Mouse (Mus musculus): ENCODE results near the gene Serpina3a. TPM values are rescaled to one million over a fixed set of nuclear protein-coding genes. Genes with fewer than 3 reads are reported as not detected.

The Serpina3a gene
- polyA plus RNA-seq, 1 experiment from 2014 or later = 0.09 TPM

GRCm38 (mm10) chr12:104151989-104152388, 39.5 kb downstream of the Serpina3a start:
- H3K4me2 ChIP-seq (replicated peaks; ENCODE audit: low read depth) = no peak overlapping the region
- ATAC-seq = no peak
- no peak overlapping the region for H3K9ac ChIP-seq (ENCODE audit: low read depth, low read length)
- no peak overlapping the region for H3K4me3 ChIP-seq (ENCODE audit: low read depth, low read length)
- 77% methylated on average over 2 of the region's 2 CpGs for WGBS
- no peaks in the 10 kb centered on the region for H3K4me1 ChIP-seq (replicated peaks; ENCODE audit: control insufficient read depth, insufficient read depth, low read length)
- TF ChIP-seq CTCF (IDR thresholded peaks at IDR 0.05; ENCODE audit: low read depth) = no peak
- H3K36me3 ChIP-seq (ENCODE audit: control insufficient read depth, insufficient read depth) = no peaks in the 10 kb centered on the region
- no peak overlapping the region for H3K27ac ChIP-seq (ENCODE audit: low read depth, low read length)
- H3K27me3 ChIP-seq (replicated peaks; ENCODE audit: control insufficient read depth, insufficient read depth, low read length) = peaks cover 5% of the 10 kb centered on the region; the same call in 1 of the 2 replicates
- no peaks in the 10 kb centered on the region for H3K9me3 ChIP-seq (ENCODE audit: control insufficient read depth)

- 0 out of 2 replicates have a peak, but pooled peaks cover 5% of the 10 kb centered on the region for H3K27me3 ChIP-seq (replicated peaks; ENCODE audit: control insufficient read depth, insufficient read depth, low read length)
Measured at GRCm38 (mm10) chr12:104153041-104153645, 40.6 kb downstream of the Serpina3a start.

GRCm38 (mm10) chr12:104153656-104154055, 41.1 kb downstream of the Serpina3a start, which contains the start of gene Serpina3c:
Gene Serpina3c (minus strand): TSS chr12:104153870.
- no peak within 1 kb of the TSS for H3K4me3 ChIP-seq (ENCODE audit: low read depth, low read length)
- H3K4me1 ChIP-seq (replicated peaks; ENCODE audit: control insufficient read depth, insufficient read depth, low read length) = no peaks in the 10 kb centered on the region
- ATAC-seq = no peak
- no peaks in the 10 kb centered on the region for H3K36me3 ChIP-seq (ENCODE audit: control insufficient read depth, insufficient read depth)
- no peak within 1 kb of the TSS for H3K27ac ChIP-seq (ENCODE audit: low read depth, low read length)
- H3K4me2 ChIP-seq (replicated peaks; ENCODE audit: low read depth) = no peak within 1 kb of the TSS
- no peak within 1 kb of the TSS for H3K9ac ChIP-seq (ENCODE audit: low read depth, low read length)
- no peaks in the 10 kb centered on the region for H3K9me3 ChIP-seq (ENCODE audit: control insufficient read depth)
- TF ChIP-seq CTCF (IDR thresholded peaks at IDR 0.05; ENCODE audit: low read depth) = no peak
- 0 out of 2 replicates have a peak, but pooled peaks cover 5% of the 10 kb centered on the region for H3K27me3 ChIP-seq (replicated peaks; ENCODE audit: control insufficient read depth, insufficient read depth, low read length)
- 87% methylated on average over 2 of the region's 2 CpGs for WGBS

More at GRCm38 (mm10) chr12:104153041-104153645, 40.6 kb downstream of the Serpina3a start:
- no peak overlapping the region for H3K4me2 ChIP-seq (replicated peaks; ENCODE audit: low read depth)
- H3K4me1 ChIP-seq (replicated peaks; ENCODE audit: control insufficient read depth, insufficient read depth, low read length) = no peaks in the 10 kb centered on the region
- H3K9ac ChIP-seq (ENCODE audit: low read depth, low read length) = no peak overlapping the region
- no peak overlapping the region for H3K27ac ChIP-seq (ENCODE audit: low read depth, low read length)
- H3K36me3 ChIP-seq (ENCODE audit: control insufficient read depth, insufficient read depth) = no peaks in the 10 kb centered on the region
- WGBS = 79% methylated on average over 3 of the region's 3 CpGs
- no peak overlapping the region for H3K4me3 ChIP-seq (ENCODE audit: low read depth, low read length)
- no peak for TF ChIP-seq CTCF (IDR thresholded peaks at IDR 0.05; ENCODE audit: low read depth)
- no peaks in the 10 kb centered on the region for H3K9me3 ChIP-seq (ENCODE audit: control insufficient read depth)
- no peak for ATAC-seq

Other genes with a start within 250 kb of the Serpina3a start
- 67.1 and 71.2 TPM in 2 replicates for gene Serpina1a, start 249.2 kb upstream of the Serpina3a start, polyA plus RNA-seq (2015; fragmentation: Nextera tagmentation; extraction: Ambion mirVana)
- 7.9 and 9.9 TPM in 2 replicates for gene Serpina1c, start 207.8 kb upstream of the Serpina3a start, polyA plus RNA-seq (2015; fragmentation: Nextera tagmentation; extraction: Ambion mirVana)
- 177 and 211 TPM in 2 replicates for gene Serpina1e, start 153.7 kb upstream of the Serpina3a start, polyA plus RNA-seq (2015; fragmentation: Nextera tagmentation; extraction: Ambion mirVana)
- gene Serpina11, start 122.8 kb upstream of the Serpina3a start, polyA plus RNA-seq (2015; fragmentation: Nextera tagmentation; extraction: Ambion mirVana) = not detected in 2 replicates
- not detected in 2 replicates for gene Serpina9, start 99.0 kb upstream of the Serpina3a start, polyA plus RNA-seq (2015; fragmentation: Nextera tagmentation; extraction: Ambion mirVana)
- not detected in 2 replicates for gene Serpina12, start 68.3 kb upstream of the Serpina3a start, polyA plus RNA-seq (2015; fragmentation: Nextera tagmentation; extraction: Ambion mirVana)
- gene Serpina5, start 11.6 kb upstream of the Serpina3a start, polyA plus RNA-seq (2015; fragmentation: Nextera tagmentation; extraction: Ambion mirVana) = 0.18 and 0.24 TPM in 2 replicates
- gene Serpina3b, start 15.3 kb downstream of the Serpina3a start, polyA plus RNA-seq (2015; fragmentation: Nextera tagmentation; extraction: Ambion mirVana) = not detected in 2 replicates
- gene Serpina3c, start 41.1 kb downstream of the Serpina3a start, polyA plus RNA-seq (2015; fragmentation: Nextera tagmentation; extraction: Ambion mirVana) = 0.09 TPM in 1 of 2 replicates, not detected in the other
- gene Serpina3f, start 101.8 kb downstream of the Serpina3a start, polyA plus RNA-seq (2015; fragmentation: Nextera tagmentation; extraction: Ambion mirVana) = 0.59 and 0.69 TPM in 2 replicates
- gene Serpina3g, start 123.5 kb downstream of the Serpina3a start, polyA plus RNA-seq (2015; fragmentation: Nextera tagmentation; extraction: Ambion mirVana) = 5.2 and 6.1 TPM in 2 replicates
- gene Serpina3i, start 150.4 kb downstream of the Serpina3a start, polyA plus RNA-seq (2015; fragmentation: Nextera tagmentation; extraction: Ambion mirVana) = not detected in 2 replicates
- gene Serpina3j, start 201.8 kb downstream of the Serpina3a start, polyA plus RNA-seq (2015; fragmentation: Nextera tagmentation; extraction: Ambion mirVana) = not detected in 2 replicates
- not detected in 2 replicates for gene Serpina3k, start 225.8 kb downstream of the Serpina3a start, polyA plus RNA-seq (2015; fragmentation: Nextera tagmentation; extraction: Ambion mirVana)
- gene Serpina3m, start 225.8 kb downstream of the Serpina3a start, polyA plus RNA-seq (2015; fragmentation: Nextera tagmentation; extraction: Ambion mirVana) = not detected in 2 replicates

All from intestine, postnatal 0 days (tissue).